Mouse (Mus musculus): ENCODE results near the gene Kif14. TPM values are rescaled to one million over a fixed set of nuclear protein-coding genes. Genes with fewer than 3 reads are reported as not detected.
"Not testable (repeated sequence)": the region's sequence is repeated elsewhere in the genome, so short reads cannot be mapped to it uniquely, and the experiment has no call there.

The Kif14 gene
- polyA plus RNA-seq, 1 experiment from 2014 or later, result 9.0 TPM

DNA sequence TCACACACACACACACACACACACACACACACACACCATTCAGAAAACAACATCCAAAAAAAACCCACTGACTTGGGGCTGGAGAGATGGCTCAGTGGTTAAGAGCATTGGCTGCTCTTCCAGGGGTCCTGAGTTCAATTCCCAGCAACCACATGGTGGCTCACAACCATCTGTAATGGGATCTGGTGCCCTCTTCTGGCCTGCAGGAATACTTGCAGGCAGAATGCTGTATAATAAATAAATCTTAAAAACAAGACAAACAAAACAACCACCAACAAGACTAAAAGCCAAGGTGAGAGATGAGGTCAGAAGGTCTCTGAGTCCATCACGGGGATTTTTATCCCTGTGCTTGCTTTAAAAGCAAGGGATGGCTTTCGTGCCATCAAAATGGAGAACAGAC lies 90.5 kb downstream of the Kif14 start:
- H3K9me3 ChIP-seq (ENCODE audit: control insufficient read depth, low read length); H3K36me3 ChIP-seq (ENCODE audit: control insufficient read depth, insufficient read depth, low read length); DNase-seq (ENCODE audit: low spot score); H3K4me3 ChIP-seq (ENCODE audit: low read depth, low read length); H3K9ac ChIP-seq (ENCODE audit: low read length); ATAC-seq (ENCODE audit: insufficient read depth, low FRiP score, low TSS enrichment); H3K27me3 ChIP-seq (ENCODE audit: control insufficient read depth, insufficient read depth, low read length); H3K4me1 ChIP-seq (ENCODE audit: control insufficient read depth, insufficient read depth, low read length); H3K4me2 ChIP-seq (ENCODE audit: low read depth); H3K27ac ChIP-seq (ENCODE audit: low read depth, low read length): not testable (repeated sequence)
- 92% methylated on average over 2 of the region's 2 CpGs for WGBS

GRCm38 (mm10) chr1:136557436-136557835 lies 91.3 kb downstream of the Kif14 start:
- WGBS, result 92% methylated on average over 12 of the region's 12 CpGs

DNA sequence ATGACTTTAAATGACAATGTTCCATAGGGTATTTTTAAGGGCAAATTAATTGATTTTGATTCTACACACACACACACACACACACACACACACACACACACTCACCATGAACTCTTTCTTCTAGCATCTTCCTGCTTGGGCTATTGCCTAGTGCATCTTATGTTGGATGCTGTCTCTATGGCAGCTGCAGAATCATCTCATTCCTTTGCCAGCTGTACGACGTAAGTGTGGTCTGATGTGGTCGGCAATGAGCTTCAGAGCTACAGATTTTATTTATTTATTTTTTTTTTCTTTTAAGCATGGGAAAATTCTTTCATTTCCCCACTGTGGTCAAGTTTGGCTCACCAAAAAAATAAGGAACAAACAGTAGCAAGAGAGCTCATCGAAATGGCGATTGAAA lies 92.6 kb downstream of the Kif14 start:
- no peak for DNase-seq (ENCODE audit: low spot score)
- no peak overlapping the region for H3K27ac ChIP-seq (ENCODE audit: low read depth, low read length)
- H3K27me3 ChIP-seq (ENCODE audit: control insufficient read depth, insufficient read depth, low read length), result no peaks in the 10 kb centered on the region
- H3K4me1 ChIP-seq (ENCODE audit: control insufficient read depth, insufficient read depth, low read length), result peaks cover 4% of the 10 kb centered on the region; the same call in 1 of the 2 replicates
- H3K9ac ChIP-seq (ENCODE audit: low read length), result no peak overlapping the region
- no peak for ATAC-seq (ENCODE audit: insufficient read depth, low FRiP score, low TSS enrichment)
- no peaks in the 10 kb centered on the region for H3K36me3 ChIP-seq (ENCODE audit: control insufficient read depth, insufficient read depth, low read length)
- WGBS, result 86% methylated on average over 5 of the region's 5 CpGs
- H3K4me2 ChIP-seq (ENCODE audit: low read depth), result no peak overlapping the region
- no peak overlapping the region for H3K4me3 ChIP-seq (ENCODE audit: low read depth, low read length)
- H3K9me3 ChIP-seq (ENCODE audit: control insufficient read depth, low read length), result no peaks in the 10 kb centered on the region

More at GRCm38 (mm10) chr1:136557436-136557835, 91.3 kb downstream of the Kif14 start:
- Histone ChIP-seq H3K4me3 (ENCODE audit: low read depth, low read length) (no peak overlapping the region), H3K9ac (ENCODE audit: low read length) (no peak overlapping the region), H3K27ac (ENCODE audit: low read depth, low read length) (no peak overlapping the region), H3K9me3 (ENCODE audit: control insufficient read depth, low read length) (no peaks in the 10 kb centered on the region), H3K36me3 (ENCODE audit: control insufficient read depth, insufficient read depth, low read length) (no peaks in the 10 kb centered on the region), H3K27me3 (ENCODE audit: control insufficient read depth, insufficient read depth, low read length) (no peaks in the 10 kb centered on the region), H3K4me2 (ENCODE audit: low read depth) (no peak overlapping the region), H3K4me1 (ENCODE audit: control insufficient read depth, insufficient read depth, low read length) (no peaks in the 10 kb centered on the region)
- DNase-seq (ENCODE audit: low spot score) (no peak), ATAC-seq (ENCODE audit: insufficient read depth, low FRiP score, low TSS enrichment) (no peak)

DNA sequence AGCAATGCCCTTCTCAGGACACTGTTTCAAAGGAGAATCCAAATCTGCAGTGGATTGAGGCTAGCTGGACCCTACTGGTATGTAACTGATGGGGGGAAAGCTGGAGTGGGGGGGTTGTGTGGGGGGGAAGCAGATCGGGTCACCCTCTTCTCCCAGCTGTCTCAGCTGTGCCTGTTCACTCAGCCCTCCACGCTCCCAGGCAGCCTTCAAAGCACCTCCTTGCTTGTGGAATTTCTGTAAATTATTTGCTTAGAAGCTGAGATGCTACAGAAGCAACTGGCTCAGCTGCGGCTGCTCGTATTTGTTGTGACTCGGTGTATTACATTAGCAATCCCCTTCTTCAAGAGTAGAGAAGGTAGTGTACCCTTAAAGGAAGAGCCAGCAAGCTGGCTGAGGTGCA lies 93.1 kb downstream of the Kif14 start:
- 71% methylated on average over 5 of the region's 5 CpGs for WGBS
- DNase-seq (ENCODE audit: low spot score) (no peak), ATAC-seq (ENCODE audit: insufficient read depth, low FRiP score, low TSS enrichment) (no peak)
- no peak overlapping the region for H3K9ac ChIP-seq (ENCODE audit: low read length)
- no peak overlapping the region for H3K27ac ChIP-seq (ENCODE audit: low read depth, low read length)
- H3K4me3 ChIP-seq (ENCODE audit: low read depth, low read length), result no peak overlapping the region
- no peaks in the 10 kb centered on the region for H3K27me3 ChIP-seq (ENCODE audit: control insufficient read depth, insufficient read depth, low read length)
- peaks cover 4% of the 10 kb centered on the region; the same call in 1 of the 2 replicates for H3K4me1 ChIP-seq (ENCODE audit: control insufficient read depth, insufficient read depth, low read length)
- H3K36me3 ChIP-seq (ENCODE audit: control insufficient read depth, insufficient read depth, low read length), result no peaks in the 10 kb centered on the region
- no peak overlapping the region for H3K4me2 ChIP-seq (ENCODE audit: low read depth)
- no peaks in the 10 kb centered on the region for H3K9me3 ChIP-seq (ENCODE audit: control insufficient read depth, low read length)

- Histone ChIP-seq H3K9ac (ENCODE audit: low read length) (no peak overlapping the region), H3K27me3 (ENCODE audit: control insufficient read depth, insufficient read depth, low read length) (no peaks in the 10 kb centered on the region), H3K4me3 (ENCODE audit: low read depth, low read length) (no peak overlapping the region), H3K9me3 (ENCODE audit: control insufficient read depth, low read length) (no peaks in the 10 kb centered on the region), H3K4me2 (ENCODE audit: low read depth) (no peak overlapping the region), H3K36me3 (ENCODE audit: control insufficient read depth, insufficient read depth, low read length) (no peaks in the 10 kb centered on the region), H3K27ac (ENCODE audit: low read depth, low read length) (no peak overlapping the region), H3K4me1 (ENCODE audit: control insufficient read depth, insufficient read depth, low read length) (peaks cover 4% of the 10 kb centered on the region; the same call in 1 of the 2 replicates)
- DNase-seq (ENCODE audit: low spot score) (no peak), ATAC-seq (ENCODE audit: insufficient read depth, low FRiP score, low TSS enrichment) (no peak)
- WGBS, result 88% methylated on average over 9 of the region's 9 CpGs
Observed at GRCm38 (mm10) chr1:136559774-136560173, 93.6 kb downstream of the Kif14 start.

DNA sequence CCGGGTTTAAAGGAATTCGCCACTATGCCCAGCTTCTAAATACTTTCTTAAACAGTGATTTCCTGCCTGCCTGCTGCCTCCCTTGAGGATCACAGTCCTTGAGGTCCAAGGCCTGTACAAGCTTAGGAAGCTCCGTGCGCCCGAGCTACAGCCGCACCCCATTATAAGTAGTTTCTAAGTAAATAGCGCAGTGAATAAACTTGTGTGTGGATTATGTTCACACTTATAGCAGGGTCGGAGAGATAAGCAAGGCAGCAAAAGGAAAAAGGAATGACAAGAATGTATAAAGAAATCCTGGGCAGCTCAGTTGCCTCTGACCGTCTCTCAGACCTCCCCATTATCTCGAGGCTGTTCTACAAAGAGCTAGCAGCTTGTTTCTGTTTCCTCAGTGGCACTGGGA lies 95.7 kb downstream of the Kif14 start:
- 70% methylated on average over 10 of the region's 10 CpGs for WGBS
- no peaks in the 10 kb centered on the region for H3K36me3 ChIP-seq (ENCODE audit: control insufficient read depth, insufficient read depth, low read length)
- H3K9ac ChIP-seq (ENCODE audit: low read length), result no peak overlapping the region
- peaks cover 4% of the 10 kb centered on the region; the same call in 1 of the 2 replicates for H3K4me1 ChIP-seq (ENCODE audit: control insufficient read depth, insufficient read depth, low read length)
- no peaks in the 10 kb centered on the region for H3K9me3 ChIP-seq (ENCODE audit: control insufficient read depth, low read length)
- DNase-seq (ENCODE audit: low spot score), result no peak
- ATAC-seq (ENCODE audit: insufficient read depth, low FRiP score, low TSS enrichment), result no peak
- H3K27ac ChIP-seq (ENCODE audit: low read depth, low read length), result no peak overlapping the region
- no peak overlapping the region for H3K4me2 ChIP-seq (ENCODE audit: low read depth)
- H3K4me3 ChIP-seq (ENCODE audit: low read depth, low read length), result no peak overlapping the region
- no peaks in the 10 kb centered on the region for H3K27me3 ChIP-seq (ENCODE audit: control insufficient read depth, insufficient read depth, low read length)

GRCm38 (mm10) chr1:136563149-136563548 lies 97.0 kb downstream of the Kif14 start:
- Histone ChIP-seq H3K4me1 (ENCODE audit: control insufficient read depth, insufficient read depth, low read length) (peaks cover 4% of the 10 kb centered on the region; the same call in 1 of the 2 replicates), H3K27ac (ENCODE audit: low read depth, low read length) (no peak overlapping the region), H3K9ac (ENCODE audit: low read length) (no peak overlapping the region), H3K27me3 (ENCODE audit: control insufficient read depth, insufficient read depth, low read length) (no peaks in the 10 kb centered on the region), H3K9me3 (ENCODE audit: control insufficient read depth, low read length) (no peaks in the 10 kb centered on the region), H3K4me3 (ENCODE audit: low read depth, low read length) (no peak overlapping the region), H3K36me3 (ENCODE audit: control insufficient read depth, insufficient read depth, low read length) (no peaks in the 10 kb centered on the region), H3K4me2 (ENCODE audit: low read depth) (no peak overlapping the region)
- no peak for DNase-seq (ENCODE audit: low spot score)
- no peak for ATAC-seq (ENCODE audit: insufficient read depth, low FRiP score, low TSS enrichment)
- 50% methylated on average over 11 of the region's 11 CpGs for WGBS

DNA sequence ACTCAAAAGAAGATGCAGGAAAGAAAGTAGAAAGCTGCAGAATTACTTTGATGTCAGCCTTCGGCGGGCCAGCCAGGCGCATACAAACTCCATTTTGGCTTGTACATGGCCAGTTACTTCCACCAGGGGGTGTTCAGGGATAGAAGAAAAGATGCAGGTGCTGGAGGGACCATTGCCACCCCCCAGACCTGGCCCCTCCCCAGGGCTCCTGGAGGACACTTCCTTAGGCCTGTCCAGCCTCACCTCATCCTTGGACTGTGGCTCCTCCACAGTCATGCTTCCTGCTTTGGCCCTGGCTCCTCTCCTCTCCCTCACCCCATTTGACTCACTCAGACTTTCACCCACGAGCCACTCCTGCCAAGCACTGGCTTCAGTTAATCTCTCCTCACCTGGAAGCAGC lies 98.8 kb downstream of the Kif14 start:
- no peaks in the 10 kb centered on the region for H3K27me3 ChIP-seq (ENCODE audit: control insufficient read depth, insufficient read depth, low read length)
- no peak for ATAC-seq (ENCODE audit: insufficient read depth, low FRiP score, low TSS enrichment)
- WGBS, result 75% methylated on average over 4 of the region's 4 CpGs

GRCm38 (mm10) chr1:136566386-136566785 lies 100.2 kb downstream of the Kif14 start:
- H3K9ac ChIP-seq (ENCODE audit: low read length), result no peak overlapping the region
- peaks cover 4% of the 10 kb centered on the region; the same call in 1 of the 2 replicates for H3K4me1 ChIP-seq (ENCODE audit: control insufficient read depth, insufficient read depth, low read length)
- H3K4me2 ChIP-seq (ENCODE audit: low read depth), result no peak overlapping the region
- 93% methylated on average over 5 of the region's 5 CpGs for WGBS
- no peak overlapping the region for H3K27ac ChIP-seq (ENCODE audit: low read depth, low read length)
- no peaks in the 10 kb centered on the region for H3K27me3 ChIP-seq (ENCODE audit: control insufficient read depth, insufficient read depth, low read length)
- DNase-seq (ENCODE audit: low spot score) (no peak), ATAC-seq (ENCODE audit: insufficient read depth, low FRiP score, low TSS enrichment) (no peak)
- H3K36me3 ChIP-seq (ENCODE audit: control insufficient read depth, insufficient read depth, low read length), result no peaks in the 10 kb centered on the region
- no peaks in the 10 kb centered on the region for H3K9me3 ChIP-seq (ENCODE audit: control insufficient read depth, low read length)
- H3K4me3 ChIP-seq (ENCODE audit: low read depth, low read length), result no peak overlapping the region

More for the DNA sequence above, 98.8 kb downstream of the Kif14 start:
- no peak overlapping the region for H3K9ac ChIP-seq (ENCODE audit: low read length)
- peaks cover 4% of the 10 kb centered on the region; the same call in 1 of the 2 replicates for H3K4me1 ChIP-seq (ENCODE audit: control insufficient read depth, insufficient read depth, low read length)
- DNase-seq (ENCODE audit: low spot score), result no peak
- H3K27ac ChIP-seq (ENCODE audit: low read depth, low read length), result no peak overlapping the region
- H3K9me3 ChIP-seq (ENCODE audit: control insufficient read depth, low read length), result no peaks in the 10 kb centered on the region
- no peaks in the 10 kb centered on the region for H3K36me3 ChIP-seq (ENCODE audit: control insufficient read depth, insufficient read depth, low read length)
- no peak overlapping the region for H3K4me2 ChIP-seq (ENCODE audit: low read depth)
- H3K4me3 ChIP-seq (ENCODE audit: low read depth, low read length), result no peak overlapping the region

Measured in neural tube, embryonic 11.5 days (tissue).